In the genomic region with DNA sequence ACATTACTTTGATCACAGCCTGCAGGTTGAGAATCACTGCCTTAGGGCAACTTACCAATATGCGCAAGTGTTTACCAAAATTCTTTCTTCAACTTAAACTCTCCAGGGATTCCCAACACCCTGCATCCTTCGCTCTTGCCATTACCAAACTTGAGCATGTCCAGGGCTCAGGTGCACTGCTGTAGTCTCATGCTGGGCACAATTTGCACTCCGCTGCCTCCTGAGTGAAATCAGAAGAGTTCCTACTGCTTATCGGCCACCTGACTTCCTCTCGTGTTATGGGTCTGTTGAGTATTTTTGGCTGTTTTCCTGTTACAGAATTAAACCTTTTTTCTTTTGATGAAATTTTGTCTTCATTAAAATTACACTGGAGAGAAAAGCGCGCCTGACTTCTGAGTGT, we compare ENCODE assay signal across 13 mouse cellular contexts. TPM values are rescaled to one million over a fixed set of nuclear protein-coding genes. Genes with fewer than 3 reads are reported as not detected.
DNase-seq lines count a peak whose midpoint lies in the region; ATAC-seq lines count a peak whose summit lies in the region.
"Had no signal": no experiment of that assay in that cellular context is flagged by ENCODE, and none has a peak within 500 bp of the region (broad histone marks: within the 10 kb centered on the region; RNA-seq: fewer than 3 reads in every experiment).

No protein-coding gene starts in this region.

- no peak overlapping the region for H3K4me2 ChIP-seq in forebrain, embryonic 12.5 days
- peak overlapping the region; percentile 10 for H3K4me2 ChIP-seq in hindbrain, embryonic 14.5 days (replicated peaks)
- peak overlapping the region; percentile 3; the same call in 1 of the 2 replicates for H3K4me2 ChIP-seq in midbrain, embryonic 16.5 days (ENCODE audit: low read length)

- H3K9me3 ChIP-seq in forebrain, embryonic 12.5 days, result no peaks in the 10 kb centered on the region
- no peaks in the 10 kb centered on the region for H3K9me3 ChIP-seq in hindbrain, embryonic 14.5 days (ENCODE audit: control insufficient read depth, low read length)
- no peaks in the 10 kb centered on the region for H3K9me3 ChIP-seq in midbrain, embryonic 16.5 days (replicated peaks; ENCODE audit: control insufficient read depth, low read length, poor library complexity, severe bottlenecking)
- H3K9me3 ChIP-seq in embryonic facial prominence, embryonic 10.5 days, result no peaks in the 10 kb centered on the region
- H3K9me3 ChIP-seq: neural tube, embryonic 12.5 days had no signal

- no peaks in the 10 kb centered on the region for H3K36me3 ChIP-seq in forebrain, embryonic 12.5 days (replicated peaks)
- H3K36me3 ChIP-seq in hindbrain, embryonic 14.5 days (replicated peaks; ENCODE audit: control insufficient read depth, insufficient read depth), result no peaks in the 10 kb centered on the region
- no peaks in the 10 kb centered on the region for H3K36me3 ChIP-seq in midbrain, embryonic 16.5 days (ENCODE audit: control insufficient read depth, insufficient read depth, low read length)
- no peaks in the 10 kb centered on the region for H3K36me3 ChIP-seq in embryonic facial prominence, embryonic 10.5 days (replicated peaks)
- H3K36me3 ChIP-seq: neural tube, embryonic 12.5 days had no signal

- 63% methylated on average over 7 of the region's 7 CpGs for WGBS in forebrain, embryonic 12.5 days
- WGBS in hindbrain, embryonic 14.5 days, result 39% methylated on average over 7 of the region's 7 CpGs
- WGBS in midbrain, embryonic 16.5 days, result 33% methylated on average over 7 of the region's 7 CpGs
- WGBS in embryonic facial prominence, embryonic 10.5 days, result 86% methylated on average over 7 of the region's 7 CpGs

- peaks cover 29% of the 10 kb centered on the region for H3K4me1 ChIP-seq in forebrain, embryonic 12.5 days
- H3K4me1 ChIP-seq in hindbrain, embryonic 14.5 days (replicated peaks; ENCODE audit: control insufficient read depth, insufficient read depth, low read length), result peaks cover 24% of the 10 kb centered on the region
- peaks cover 17% of the 10 kb centered on the region for H3K4me1 ChIP-seq in midbrain, embryonic 16.5 days (ENCODE audit: control insufficient read depth, insufficient read depth, low read length)
- peaks cover 27% of the 10 kb centered on the region for H3K4me1 ChIP-seq in embryonic facial prominence, embryonic 10.5 days

- H3K27ac ChIP-seq in forebrain, embryonic 12.5 days, result peak overlapping the region; percentile 86
- peak overlapping the region; percentile 82 for H3K27ac ChIP-seq in hindbrain, embryonic 14.5 days
- H3K27ac ChIP-seq in midbrain, embryonic 16.5 days (ENCODE audit: low read length), result peak overlapping the region; percentile 71
- H3K27ac ChIP-seq in embryonic facial prominence, embryonic 10.5 days (replicated peaks), result no peak overlapping the region

- intact Hi-C loops in left cerebral cortex, postnatal 4 days (cut with DNase I), result no loop called here
- intact Hi-C loops in left cerebral cortex, postnatal 10 days (cut with DNase I), result no loop called here

- peak; percentile 47 for DNase-seq in left cerebral cortex, postnatal 4 days
- DNase-seq in left cerebral cortex, postnatal 10 days (ENCODE audit: extremely low spot score in 1 of 2, low spot score in 2 of 2), result no peak
- no peak for DNase-seq in hindbrain, embryonic 14.5 days (ENCODE audit: low spot score)
- DNase-seq in testis, postnatal 14 days (ENCODE audit: low spot score), result no peak
- no peak for DNase-seq in embryonic facial prominence, embryonic 10.5 days (ENCODE audit: low spot score)
- DNase-seq: kidney, postnatal 10 days; lung, postnatal 36 days; right cerebral cortex, postnatal 4 days had no signal

- 0 out of 2 replicates have a peak, but pooled peaks cover 6% of the 10 kb centered on the region for H3K27me3 ChIP-seq in forebrain, embryonic 12.5 days
- H3K27me3 ChIP-seq in hindbrain, embryonic 14.5 days (ENCODE audit: control insufficient read depth, insufficient read depth, low read length), result no peaks in the 10 kb centered on the region
- H3K27me3 ChIP-seq in midbrain, embryonic 16.5 days (ENCODE audit: control insufficient read depth, insufficient read depth, low read depth, low read length), result no peaks in the 10 kb centered on the region
- H3K27me3 ChIP-seq in embryonic facial prominence, embryonic 10.5 days (replicated peaks; ENCODE audit: low read depth, poor library complexity, severe bottlenecking), result no peaks in the 10 kb centered on the region
- H3K27me3 ChIP-seq: neural tube, embryonic 12.5 days had no signal

- ATAC-seq in forebrain, embryonic 12.5 days (ENCODE audit: low FRiP score), result peak; percentile 37; the same call in 1 of the 2 replicates
- peak; percentile 12; the same call in 1 of the 2 replicates for ATAC-seq in hindbrain, embryonic 14.5 days (ENCODE audit: low FRiP score)
- ATAC-seq in midbrain, embryonic 16.5 days, result no peak; the same call in 1 of the 2 replicates

- no peak overlapping the region for H3K4me3 ChIP-seq in forebrain, embryonic 12.5 days (replicated peaks)
- no peak overlapping the region for H3K4me3 ChIP-seq in hindbrain, embryonic 14.5 days (replicated peaks; ENCODE audit: low read length)
- H3K4me3 ChIP-seq in midbrain, embryonic 16.5 days (ENCODE audit: low read depth, low read length), result no peak overlapping the region
- H3K4me3 ChIP-seq in embryonic facial prominence, embryonic 10.5 days, result no peak overlapping the region
- H3K4me3 ChIP-seq: neural tube, embryonic 12.5 days had no signal

- H3K9ac ChIP-seq in forebrain, embryonic 12.5 days, result no peak overlapping the region
- peak overlapping the region; percentile 45 for H3K9ac ChIP-seq in hindbrain, embryonic 14.5 days
- H3K9ac ChIP-seq in midbrain, embryonic 16.5 days (ENCODE audit: low read depth, low read length), result no peak overlapping the region
- H3K9ac ChIP-seq: neural tube, embryonic 12.5 days had no signal

RNA-seq across cellular contexts. Expression of a gene that starts 53.8 kb away (rescaled TPM):
- total RNA-seq in left cerebral cortex, postnatal 4 days (2021), result under 1 TPM in 1 of 2 experiments, not detected in 1; 0.50 TPM
- under 1 TPM in 1 of 2 experiments, not detected in 1; 0.61 TPM for total RNA-seq in left cerebral cortex, postnatal 10 days (2021)
- polyA plus RNA-seq in forebrain, embryonic 12.5 days (2016; fragmentation: Nextera tagmentation; extraction: Ambion mirVana), result not detected in 2 replicates
- not detected in 2 replicates for polyA plus RNA-seq in hindbrain, embryonic 14.5 days (2014; fragmentation: Nextera tagmentation; extraction: Ambion mirVana)
- polyA plus RNA-seq in midbrain, embryonic 16.5 days (2015; fragmentation: Nextera tagmentation; extraction: Ambion mirVana), result not detected in 2 replicates
- polyA plus RNA-seq in embryonic facial prominence, embryonic 10.5 days (2016; fragmentation: Nextera tagmentation; extraction: Ambion mirVana), result not detected in 2 replicates
- total RNA-seq: common myeloid progenitor, adult 5-6 weeks; left cerebral cortex, adult 8-10 months had no signal
- polyA plus RNA-seq: neural tube, embryonic 12.5 days had no signal
